Mouse (Mus musculus) intestine, embryonic 15.5 days (tissue): Measurements from ENCODE around the gene Numb. TPM values are rescaled to one million over a fixed set of nuclear protein-coding genes. Genes with fewer than 3 reads are reported as not detected.
"Not testable (repeated sequence)": the region's sequence is repeated elsewhere in the genome, so short reads cannot be mapped to it uniquely, and the experiment has no call there.

Experiments
- ATAC-seq: fragments of 200-750 bp; cut with Nextera tagmentation; 2 replicates; pipeline ENCODE4 v1.8.0; 2017; ENCODE audit warnings: moderate TSS enrichment, moderate library complexity
- H3K27ac ChIP-seq: fragments of 300-500 bp; sonication (generic); 2 replicates; pipeline ENCODE4 v1.5.1; 2015; ENCODE audit warnings: mild to moderate bottlenecking, inconsistent platforms
- H3K27me3 ChIP-seq: fragments of 300-500 bp; sonication (generic); replicated peaks from 2 replicates; pipeline ENCODE4 v1.6.1; 2015; ENCODE audit warnings: inconsistent platforms
- H3K36me3 ChIP-seq: fragments of 300-500 bp; sonication (generic); 2 replicates; pipeline ENCODE4 v1.6.1; 2015; ENCODE audit warnings: inconsistent platforms
- H3K4me1 ChIP-seq: fragments of 300-500 bp; sonication (generic); replicated peaks from 2 replicates; pipeline ENCODE4 v1.6.1; 2015; ENCODE audit warnings: inconsistent platforms
- H3K4me2 ChIP-seq: fragments of 300-500 bp; sonication (generic); replicated peaks from 2 replicates; pipeline ENCODE4 v1.6.1; 2015; ENCODE audit warnings: mild to moderate bottlenecking, inconsistent platforms
- H3K4me3 ChIP-seq: fragments of 300-500 bp; sonication (generic); replicated peaks from 2 replicates; pipeline ENCODE4 v1.5.1; 2015; ENCODE audit warnings: inconsistent platforms
- H3K9ac ChIP-seq: fragments of 300-500 bp; sonication (generic); 2 replicates; pipeline ENCODE4 v1.6.1; 2015; ENCODE audit warnings: inconsistent platforms
- H3K9me3 ChIP-seq: fragments of 300-500 bp; sonication (generic); 2 replicates; pipeline ENCODE4 v1.6.1; 2016; ENCODE audit warnings: inconsistent platforms
- WGBS: fragments of 180-500 bp; shearing (Covaris S2); methylation state at CpG from one replicate; pipeline ENCODE4 v1.1.7; 2015; 5-methylcytosine and 5-hydroxymethylcytosine counted together
- polyA plus RNA-seq: library from polyadenylated mRNA; unstranded; fragments of >200 nt; fragmentation: Nextera tagmentation; extraction: Ambion mirVana; gene quantifications from 2 replicates; pipeline ENCODE4 v1.2.1, GENCODE M21; 2015

The Numb gene
- polyA plus RNA-seq, 1 experiment from 2014 or later, result 34.4 TPM

DNA sequence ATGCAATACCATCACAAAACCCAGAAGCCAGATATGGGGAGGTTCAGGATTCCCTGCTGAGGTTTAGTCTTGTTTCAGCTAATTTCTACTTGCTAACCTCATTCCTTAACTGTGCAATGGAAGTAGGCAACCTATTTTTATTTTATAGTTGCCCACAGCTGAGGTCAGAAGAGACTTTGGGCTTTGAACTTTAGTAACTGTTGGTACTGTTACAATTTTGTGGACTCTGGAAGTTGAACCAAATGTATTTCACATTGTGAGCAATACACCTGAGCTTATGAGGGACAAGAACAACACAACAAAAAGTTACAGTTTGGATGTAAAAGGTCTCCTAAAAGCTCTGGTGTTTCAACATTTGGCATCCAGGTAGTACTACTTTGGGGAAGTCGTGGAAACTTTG lies 6.9 kb downstream of the Numb start:
- WGBS, result 86% methylated on average over 1 of the region's 1 CpGs
- ATAC-seq, result no peak
- Histone ChIP-seq H3K36me3 (no peaks in the 10 kb centered on the region), H3K9me3 (no peaks in the 10 kb centered on the region), H3K4me2 (no peak overlapping the region), H3K27ac (no peak overlapping the region), H3K4me1 (no peaks in the 10 kb centered on the region), H3K4me3 (no peak overlapping the region), H3K9ac (no peak overlapping the region), H3K27me3 (no peaks in the 10 kb centered on the region)

DNA sequence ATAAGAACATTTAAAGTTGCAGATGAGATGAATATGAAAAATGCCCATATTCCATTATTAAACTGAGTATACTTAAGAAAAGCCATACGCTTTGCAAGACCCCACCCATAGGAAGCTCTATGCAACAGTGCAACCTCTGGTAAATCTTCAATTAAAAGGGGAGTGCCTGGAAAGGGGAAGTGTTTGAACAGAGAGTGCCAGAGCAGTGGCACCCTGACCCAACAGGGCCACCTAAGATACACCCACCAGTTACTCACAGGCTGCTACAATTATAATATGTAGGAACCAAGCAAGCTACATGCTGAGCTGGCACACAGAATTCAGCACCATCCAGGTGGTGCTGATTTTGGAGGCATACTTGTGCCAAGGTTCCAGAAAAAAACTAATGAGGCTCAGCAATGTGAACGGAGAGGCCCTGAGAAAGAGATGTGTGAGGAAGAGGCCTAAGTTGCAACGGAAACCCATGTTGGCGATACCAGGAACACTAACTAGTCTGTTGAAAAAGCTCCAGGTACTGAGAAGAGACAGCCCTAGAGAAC lies 7.5 kb downstream of the Numb start:
- ATAC-seq, result no peak
- Histone ChIP-seq H3K4me3 (no peak overlapping the region), H3K27ac (no peak overlapping the region)

DNA sequence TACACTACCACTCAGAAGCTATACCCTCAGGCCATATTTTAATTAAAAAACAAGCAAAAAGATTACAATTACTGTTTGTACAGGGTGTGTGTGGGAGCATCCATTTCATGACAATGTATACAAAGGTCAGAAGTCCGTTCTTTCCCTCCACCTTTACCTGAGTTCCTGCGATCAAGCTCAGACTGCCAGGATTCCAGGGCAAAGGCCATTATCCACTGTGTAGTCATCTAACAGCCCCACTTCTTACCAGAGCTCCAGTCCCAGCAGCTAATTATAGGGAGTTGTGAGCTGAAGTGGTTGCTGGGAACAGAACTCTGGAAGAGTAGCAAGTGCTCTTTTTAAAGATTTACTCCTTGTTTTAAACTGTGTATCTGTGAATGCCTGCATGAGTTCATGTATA lies 11.3 kb downstream of the Numb start:
- no peaks in the 10 kb centered on the region for H3K9me3 ChIP-seq
- 57% methylated on average over 2 of the region's 2 CpGs for WGBS
- no peaks in the 10 kb centered on the region for H3K27me3 ChIP-seq
- H3K4me3 ChIP-seq, result no peak overlapping the region
- peak; percentile 92 for ATAC-seq
- no peak overlapping the region for H3K9ac ChIP-seq
- no peaks in the 10 kb centered on the region for H3K36me3 ChIP-seq
- H3K27ac ChIP-seq, result 0 out of 2 replicates have a peak overlapping the region, but pooled peaks have one; percentile 32
- H3K4me1 ChIP-seq, result no peaks in the 10 kb centered on the region
- no peak overlapping the region for H3K4me2 ChIP-seq

More for the DNA sequence above, 7.5 kb downstream of the Numb start:
- Histone ChIP-seq H3K36me3 (no peaks in the 10 kb centered on the region), H3K9me3 (no peaks in the 10 kb centered on the region), H3K4me1 (no peaks in the 10 kb centered on the region), H3K9ac (no peak overlapping the region), H3K4me2 (no peak overlapping the region), H3K27me3 (no peaks in the 10 kb centered on the region)
- 86% methylated on average over 4 of the region's 4 CpGs for WGBS

DNA sequence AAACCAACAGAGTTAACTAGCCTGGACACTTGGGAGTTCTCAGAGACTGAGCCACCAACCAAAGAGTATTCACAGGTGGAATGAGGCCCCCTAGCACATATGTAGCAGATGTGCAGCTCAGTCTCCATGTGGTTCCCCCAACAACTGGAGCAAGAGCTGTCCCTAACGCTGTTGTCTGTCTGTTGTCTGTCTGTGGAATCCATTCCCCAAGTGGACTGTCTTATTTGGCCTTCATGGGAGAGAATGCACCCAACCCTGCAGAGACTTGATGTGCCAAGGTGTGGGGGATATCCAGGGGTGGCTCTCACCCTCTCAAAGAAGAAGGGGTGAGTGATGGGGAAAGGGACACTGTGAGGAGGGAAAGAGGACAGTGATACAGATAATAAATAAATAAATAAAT lies 28.8 kb downstream of the Numb start:
- Histone ChIP-seq H3K27me3 (no peaks in the 10 kb centered on the region), H3K4me2 (no peak overlapping the region), H3K4me1 (0 out of 2 replicates have a peak, but pooled peaks cover 3% of the 10 kb centered on the region), H3K9ac (no peak overlapping the region), H3K9me3 (no peaks in the 10 kb centered on the region), H3K36me3 (peaks cover 5% of the 10 kb centered on the region; the same call in 1 of the 2 replicates), H3K4me3 (no peak overlapping the region), H3K27ac (no peak overlapping the region)
- WGBS, result 100% methylated on average over 1 of the region's 1 CpGs
- no peak for ATAC-seq

DNA sequence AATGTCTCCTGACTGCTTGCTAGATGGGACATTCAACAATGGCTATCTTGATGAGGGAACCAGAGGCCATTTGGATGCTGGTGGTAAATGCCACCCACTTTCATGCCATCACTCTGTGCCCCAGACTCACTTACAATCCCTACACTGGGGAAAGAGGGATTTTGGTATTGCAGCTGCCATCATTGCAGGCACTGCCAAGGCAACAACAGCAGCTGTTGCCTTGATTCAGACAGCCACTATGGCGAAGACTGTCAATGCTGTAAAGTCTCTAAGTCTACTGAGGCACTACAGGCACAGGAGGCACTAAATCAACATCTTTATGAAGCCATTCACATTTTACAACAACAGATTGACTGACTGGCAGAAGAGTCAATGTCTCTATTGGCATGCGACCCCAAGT lies 30.5 kb downstream of the Numb start:
- H3K36me3 ChIP-seq, result peaks cover 5% of the 10 kb centered on the region; the same call in 1 of the 2 replicates
- no peak overlapping the region for H3K4me3 ChIP-seq
- WGBS, result 95% methylated on average over 2 of the region's 2 CpGs
- H3K4me2 ChIP-seq, result no peak overlapping the region
- ATAC-seq, result no peak
- H3K9me3 ChIP-seq, result no peaks in the 10 kb centered on the region
- H3K9ac ChIP-seq, result no peak overlapping the region
- H3K27me3 ChIP-seq, result no peaks in the 10 kb centered on the region
- H3K4me1 ChIP-seq, result 0 out of 2 replicates have a peak, but pooled peaks cover 3% of the 10 kb centered on the region
- H3K27ac ChIP-seq, result no peak overlapping the region

DNA sequence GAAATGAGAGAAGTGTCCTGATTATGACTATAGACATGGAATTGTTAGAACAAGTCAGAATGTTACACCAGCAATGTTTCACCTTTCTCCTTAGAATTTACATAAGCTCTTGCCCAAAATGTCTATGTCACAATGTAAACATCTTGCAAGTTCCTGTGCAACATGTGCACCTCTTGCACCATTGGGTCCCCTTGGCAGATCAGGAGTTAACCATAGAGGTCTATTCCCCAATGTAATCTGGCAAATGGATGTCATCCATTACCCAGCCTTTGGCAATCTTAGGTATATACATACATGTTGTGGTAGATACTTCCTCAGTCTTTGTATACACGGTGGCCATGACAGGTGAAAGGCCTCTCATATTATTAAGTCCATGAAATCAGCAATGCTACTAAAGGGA lies 32.6 kb downstream of the Numb start:
- Histone ChIP-seq H3K9ac (no peak overlapping the region), H3K36me3 (peaks cover 5% of the 10 kb centered on the region; the same call in 1 of the 2 replicates), H3K27me3 (no peaks in the 10 kb centered on the region), H3K4me3 (no peak overlapping the region), H3K27ac (no peak overlapping the region), H3K9me3 (no peaks in the 10 kb centered on the region), H3K4me1 (0 out of 2 replicates have a peak, but pooled peaks cover 3% of the 10 kb centered on the region), H3K4me2 (no peak overlapping the region)
- WGBS, result 95% methylated on average over 1 of the region's 1 CpGs
- no peak for ATAC-seq

DNA sequence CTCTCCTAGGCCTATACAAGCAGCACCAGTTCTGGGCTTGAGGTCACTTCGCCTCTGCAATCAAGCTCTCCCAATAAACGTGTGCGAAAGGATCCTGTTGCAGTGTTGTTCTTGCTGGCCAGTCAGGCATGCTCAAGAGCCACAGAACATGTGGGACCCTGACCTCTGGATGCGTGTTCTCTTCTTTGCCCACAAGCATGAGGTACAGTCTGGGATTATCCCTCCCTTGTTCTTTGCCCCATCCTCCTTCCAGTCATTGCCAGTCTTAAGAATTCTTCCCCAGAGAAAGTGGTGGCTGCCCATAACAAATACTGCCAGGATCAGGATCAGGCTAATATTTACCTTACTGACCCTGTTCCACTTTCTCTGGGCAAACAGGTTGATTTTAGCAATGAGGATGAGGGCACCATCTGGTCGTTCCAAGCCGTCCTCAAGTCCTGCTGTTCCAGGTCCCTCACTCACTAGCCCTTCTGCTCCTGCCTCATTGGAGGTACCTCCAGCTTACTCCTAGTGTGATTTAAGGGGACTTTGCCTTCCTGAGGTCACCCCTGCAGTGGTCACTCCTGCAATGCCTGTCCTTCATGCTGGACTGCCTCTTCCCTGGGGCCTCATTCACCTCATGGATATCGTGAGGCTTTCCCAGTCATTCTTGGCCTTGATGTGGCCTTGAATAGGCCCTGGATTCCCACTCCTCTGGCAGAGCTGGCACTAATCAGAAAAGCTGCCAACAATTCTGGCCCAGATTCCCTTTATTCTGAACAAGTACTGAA lies 36.0 kb downstream of the Numb start:
- Histone ChIP-seq H3K4me2 (no peak overlapping the region), H3K9ac (no peak overlapping the region), H3K27me3 (no peaks in the 10 kb centered on the region), H3K9me3 (no peaks in the 10 kb centered on the region), H3K36me3 (no peaks in the 10 kb centered on the region), H3K4me1 (0 out of 2 replicates have a peak, but pooled peaks cover 3% of the 10 kb centered on the region), H3K27ac (no peak overlapping the region), H3K4me3 (no peak overlapping the region)
- ATAC-seq, result no peak
- 91% methylated on average over 7 of the region's 7 CpGs for WGBS

DNA sequence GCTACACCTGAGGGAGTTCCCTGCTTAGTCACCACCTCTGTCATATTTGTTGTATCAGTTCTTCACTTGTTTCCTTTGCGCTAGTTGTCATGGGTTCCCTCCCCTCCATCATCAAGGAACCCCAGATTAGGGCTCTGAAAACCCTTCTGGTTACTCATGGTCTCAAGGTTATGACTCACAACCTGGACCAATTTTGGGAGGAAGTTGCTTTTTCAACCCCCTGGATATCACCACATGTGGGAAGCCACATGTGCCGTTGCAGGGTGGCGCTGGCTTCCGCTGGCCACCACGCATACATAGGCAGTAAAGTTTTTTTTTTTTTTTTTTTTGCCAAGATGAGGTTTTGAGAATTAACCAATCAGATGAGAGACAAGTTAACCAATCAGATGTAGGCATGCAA lies 36.7 kb downstream of the Numb start:
- not testable (repeated sequence) for H3K4me3 ChIP-seq, H3K27me3 ChIP-seq, H3K27ac ChIP-seq, H3K4me1 ChIP-seq, ATAC-seq, H3K36me3 ChIP-seq, H3K9ac ChIP-seq, H3K4me2 ChIP-seq, H3K9me3 ChIP-seq
- 96% methylated on average over 5 of the region's 5 CpGs for WGBS

DNA sequence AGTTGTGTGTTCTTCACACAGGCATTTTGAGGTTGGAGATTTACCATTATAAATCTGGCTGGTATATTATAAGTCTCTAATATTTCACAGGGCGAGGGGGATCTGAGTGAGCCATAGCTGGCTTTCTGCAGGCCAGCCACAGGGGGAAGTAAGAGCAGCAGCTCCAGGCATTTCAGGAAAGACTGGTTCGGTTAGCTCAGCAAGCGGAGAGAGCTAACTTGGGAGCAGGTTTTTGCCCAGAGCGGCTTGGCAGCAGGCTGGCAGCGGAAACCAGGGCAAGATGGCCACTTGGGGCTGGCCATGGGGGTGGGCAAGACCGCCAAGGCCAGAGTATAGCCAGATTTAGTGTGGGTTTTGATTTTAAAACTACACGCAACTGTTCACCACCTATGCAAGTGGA lies 39.2 kb downstream of the Numb start:
- H3K27me3 ChIP-seq, result no peaks in the 10 kb centered on the region
- WGBS, result 86% methylated on average over 7 of the region's 7 CpGs
- H3K36me3 ChIP-seq, result no peaks in the 10 kb centered on the region
- H3K27ac ChIP-seq, result no peak overlapping the region
- H3K4me2 ChIP-seq, result no peak overlapping the region
- H3K9ac ChIP-seq, result no peak overlapping the region
- no peaks in the 10 kb centered on the region for H3K9me3 ChIP-seq
- no peak for ATAC-seq
- H3K4me3 ChIP-seq, result no peak overlapping the region
- H3K4me1 ChIP-seq, result no peaks in the 10 kb centered on the region

DNA sequence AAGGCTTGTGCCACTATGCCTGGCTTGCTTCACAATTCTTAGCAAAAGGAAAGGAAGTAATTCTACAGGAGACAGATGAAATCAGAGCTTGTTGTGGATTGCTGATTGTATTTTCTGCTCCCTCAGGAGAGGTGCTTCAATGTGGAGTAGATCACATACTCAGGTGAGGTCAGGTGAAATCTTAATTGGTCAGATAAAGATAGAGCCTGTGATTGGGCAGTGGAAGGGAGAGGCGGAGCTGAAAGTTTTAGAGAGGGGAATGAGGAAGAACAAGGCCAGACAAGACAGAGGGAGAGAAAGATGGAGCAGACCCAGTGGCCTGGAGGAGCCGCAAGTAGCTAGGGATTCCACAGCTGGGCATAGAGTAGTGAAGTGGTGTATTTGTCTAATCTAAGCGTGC lies 39.6 kb downstream of the Numb start:
- ATAC-seq, result peak; percentile 36; the same call in 1 of the 2 replicates

DNA sequence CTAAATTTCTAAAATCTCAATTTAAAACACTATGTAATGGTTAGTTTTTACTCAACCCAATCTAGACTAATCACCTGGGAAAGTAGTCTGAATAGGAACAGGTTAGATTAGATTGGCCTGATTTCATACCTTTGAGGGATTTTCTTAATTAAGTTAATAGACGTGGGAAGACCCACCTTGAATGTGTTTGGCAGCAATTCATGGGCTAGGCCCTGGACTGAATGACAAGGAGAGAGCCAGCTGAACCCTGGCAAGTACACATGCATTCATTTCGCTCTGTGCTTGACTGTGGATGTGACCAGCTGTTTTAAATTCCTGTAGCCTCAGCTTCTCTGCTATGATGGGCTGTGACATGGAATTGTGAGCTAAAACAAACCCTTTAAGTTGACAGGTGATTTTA lies 40.8 kb downstream of the Numb start:
- Histone ChIP-seq H3K4me1 (no peaks in the 10 kb centered on the region), H3K27ac (no peak overlapping the region), H3K9me3 (no peaks in the 10 kb centered on the region), H3K36me3 (0 out of 2 replicates have a peak, but pooled peaks cover 4% of the 10 kb centered on the region), H3K27me3 (no peaks in the 10 kb centered on the region), H3K4me3 (no peak overlapping the region), H3K4me2 (no peak overlapping the region), H3K9ac (no peak overlapping the region)
- no peak for ATAC-seq
- 83% methylated on average over 2 of the region's 2 CpGs for WGBS

More for the DNA sequence above, 39.6 kb downstream of the Numb start:
- no peak overlapping the region for H3K4me2 ChIP-seq
- no peak overlapping the region for H3K27ac ChIP-seq
- H3K4me3 ChIP-seq, result no peak overlapping the region
- WGBS, result 95% methylated on average over 3 of the region's 3 CpGs
- no peaks in the 10 kb centered on the region for H3K36me3 ChIP-seq
- no peaks in the 10 kb centered on the region for H3K9me3 ChIP-seq
- no peaks in the 10 kb centered on the region for H3K4me1 ChIP-seq
- no peak overlapping the region for H3K9ac ChIP-seq
- H3K27me3 ChIP-seq, result no peaks in the 10 kb centered on the region

DNA sequence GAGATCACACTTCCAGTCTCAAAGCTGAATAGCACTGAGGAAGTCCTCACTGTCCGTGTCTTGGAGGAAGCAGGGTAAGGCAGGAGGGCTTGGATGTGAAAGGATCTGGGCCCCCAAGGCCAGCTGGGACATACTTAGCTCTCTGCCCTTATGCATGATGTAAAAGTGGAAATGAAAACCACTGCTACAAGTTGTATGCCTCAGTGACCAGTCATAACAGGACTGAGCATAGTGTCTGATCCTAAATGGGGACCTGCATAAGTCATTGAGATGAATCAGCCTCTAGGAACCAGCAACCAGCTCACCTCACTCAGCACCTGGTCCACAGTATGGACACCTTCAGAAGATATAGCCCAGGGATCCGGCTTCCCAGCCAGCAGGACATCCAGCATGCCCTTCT lies 46.6 kb downstream of the Numb start:
- H3K4me3 ChIP-seq, result no peak overlapping the region
- 93% methylated on average over 2 of the region's 2 CpGs for WGBS
- 0 out of 2 replicates have a peak, but pooled peaks cover 12% of the 10 kb centered on the region for H3K36me3 ChIP-seq
- H3K9me3 ChIP-seq, result no peaks in the 10 kb centered on the region
- no peak overlapping the region for H3K9ac ChIP-seq
- ATAC-seq, result no peak
- no peak overlapping the region for H3K4me2 ChIP-seq
- H3K27ac ChIP-seq, result no peak overlapping the region
- H3K27me3 ChIP-seq, result no peaks in the 10 kb centered on the region
- no peaks in the 10 kb centered on the region for H3K4me1 ChIP-seq

DNA sequence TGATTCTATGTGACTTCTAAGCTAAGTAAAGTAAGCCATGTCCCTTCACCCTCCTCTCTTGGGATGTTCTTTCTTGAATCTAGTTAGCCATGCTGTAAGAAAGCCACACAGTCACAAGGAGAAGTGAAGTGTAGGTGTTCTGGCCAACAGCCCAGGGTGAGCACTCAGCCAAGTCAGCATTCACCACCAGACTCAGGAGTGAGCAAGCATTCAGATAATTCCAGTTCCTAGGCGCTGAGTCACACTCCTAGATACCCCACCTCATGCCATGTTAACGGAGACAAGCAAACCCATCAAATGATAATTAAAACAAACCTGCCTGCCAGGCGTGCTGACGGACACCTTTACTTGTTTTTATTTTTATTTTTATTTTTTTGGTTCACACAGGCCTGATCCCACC lies 47.1 kb downstream of the Numb start:
- 94% methylated on average over 4 of the region's 4 CpGs for WGBS
- Histone ChIP-seq H3K27ac (no peak overlapping the region), H3K36me3 (0 out of 2 replicates have a peak, but pooled peaks cover 12% of the 10 kb centered on the region), H3K9ac (no peak overlapping the region), H3K4me2 (no peak overlapping the region), H3K4me1 (no peaks in the 10 kb centered on the region), H3K9me3 (no peaks in the 10 kb centered on the region), H3K27me3 (no peaks in the 10 kb centered on the region), H3K4me3 (no peak overlapping the region)
- ATAC-seq, result no peak
